In the genomic region with DNA sequence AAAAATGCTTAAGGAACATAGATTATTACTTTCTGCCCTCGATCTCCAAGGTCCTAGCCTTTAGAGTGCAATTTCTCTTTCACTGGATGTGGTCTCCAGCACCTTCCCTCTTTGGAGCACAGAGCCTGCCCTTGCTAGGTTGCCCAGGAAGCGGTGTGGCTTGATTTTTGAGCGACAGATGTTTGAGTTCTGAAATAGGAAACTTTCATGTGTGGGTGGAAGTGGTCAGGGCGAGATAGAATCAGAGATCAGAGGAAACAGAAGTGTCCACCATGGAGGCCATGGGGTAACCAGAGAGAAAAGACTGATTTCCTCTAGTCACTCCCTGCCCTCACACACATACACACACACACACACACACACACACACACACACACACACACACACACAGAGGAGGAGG, we compare ENCODE assay signal across 23 mouse cellular contexts. TPM values are rescaled to one million over a fixed set of nuclear protein-coding genes. Genes with fewer than 3 reads are reported as not detected.
DNase-seq lines count a peak whose midpoint lies in the region; ATAC-seq lines count a peak whose summit lies in the region.
"Had no signal": no experiment of that assay in that cellular context is flagged by ENCODE, and none has a peak within 500 bp of the region (broad histone marks: within the 10 kb centered on the region; RNA-seq: fewer than 3 reads in every experiment).

No protein-coding gene starts in this region.

- no peaks in the 10 kb centered on the region for H3K36me3 ChIP-seq in hindbrain, embryonic 10.5 days
- H3K36me3 ChIP-seq in hindbrain, embryonic 12.5 days, result no peaks in the 10 kb centered on the region
- H3K36me3 ChIP-seq: limb, embryonic 15.5 days had no signal

- peaks cover 76% of the 10 kb centered on the region for H3K4me1 ChIP-seq in hindbrain, embryonic 10.5 days (replicated peaks)
- H3K4me1 ChIP-seq in hindbrain, embryonic 12.5 days, result peaks cover 53% of the 10 kb centered on the region

- ATAC-seq in hindbrain, embryonic 12.5 days (ENCODE audit: low FRiP score), result no peak
- peak; percentile 56 for ATAC-seq in common myeloid progenitor, adult 5-6 weeks (replicated peaks; ENCODE audit: low read depth, poor library complexity, severe bottlenecking)
- ATAC-seq in monocyte, adult 5-6 weeks (replicated peaks; ENCODE audit: insufficient number of reproducible peaks, low FRiP score, low TSS enrichment, poor library complexity, severe bottlenecking), result 0 out of 2 replicates have a peak, but pooled peaks have one; percentile 8
- ATAC-seq: forebrain, embryonic 14.5 days; hindbrain, embryonic 16.5 days; Patski had no signal

- H3K4me2 ChIP-seq in hindbrain, embryonic 12.5 days (replicated peaks), result no peak overlapping the region
- H3K4me2 ChIP-seq: limb, embryonic 15.5 days had no signal

- no peak for DNase-seq in hindbrain, embryonic 10.5 days (ENCODE audit: low spot score)
- DNase-seq in CD4-positive helper T cell, adult 2 months (ENCODE audit: low read depth, low spot score), result peak; percentile 71
- DNase-seq in lung, postnatal 10 days, result no peak
- no peak for DNase-seq in yolk sac, embryonic 10.5 days (ENCODE audit: low spot score)
- no peak for DNase-seq in c-Kit-positive CD71-positive TER-119-positive erythroid progenitor cells, embryonic 14.5 days (ENCODE audit: low spot score)
- DNase-seq: cerebellum, adult 11 months; lung, adult 2 months; spleen, adult 18-20 months had no signal

- no peak overlapping the region for H3K9ac ChIP-seq in hindbrain, embryonic 12.5 days
- H3K9ac ChIP-seq: limb, embryonic 15.5 days had no signal

- peaks cover 8% of the 10 kb centered on the region; the same call in 1 of the 2 replicates for H3K27me3 ChIP-seq in hindbrain, embryonic 10.5 days (ENCODE audit: insufficient read depth, poor library complexity, severe bottlenecking)
- no peaks in the 10 kb centered on the region; the same call in 1 of the 2 replicates for H3K27me3 ChIP-seq in hindbrain, embryonic 12.5 days
- H3K27me3 ChIP-seq: limb, embryonic 15.5 days; Patski had no signal

- no peaks in the 10 kb centered on the region for H3K9me3 ChIP-seq in hindbrain, embryonic 10.5 days
- no peaks in the 10 kb centered on the region for H3K9me3 ChIP-seq in hindbrain, embryonic 12.5 days (replicated peaks)
- H3K9me3 ChIP-seq: limb, embryonic 15.5 days had no signal

- H3K27ac ChIP-seq in hindbrain, embryonic 10.5 days, result peak overlapping the region; percentile 29; the same call in 1 of the 2 replicates
- H3K27ac ChIP-seq in hindbrain, embryonic 12.5 days, result no peak overlapping the region
- H3K27ac ChIP-seq: limb, embryonic 15.5 days; macrophage had no signal

- H3K4me3 ChIP-seq in hindbrain, embryonic 10.5 days, result no peak overlapping the region
- H3K4me3 ChIP-seq in hindbrain, embryonic 12.5 days, result no peak overlapping the region
- H3K4me3 ChIP-seq: limb, embryonic 15.5 days had no signal

- 79% methylated on average over 4 of the region's 4 CpGs for WGBS in hindbrain, embryonic 10.5 days
- WGBS in hindbrain, embryonic 12.5 days, result 75% methylated on average over 4 of the region's 4 CpGs

RNA-seq across cellular contexts. Expression of gene Atp1a2, which starts 8.3 kb away (rescaled TPM):
- 2.1 and 2.3 TPM in 2 replicates for polyA plus RNA-seq in hindbrain, embryonic 10.5 days (2016; fragmentation: Nextera tagmentation; extraction: Ambion mirVana)
- 13.7 and 16.1 TPM in 2 replicates for polyA plus RNA-seq in hindbrain, embryonic 12.5 days (2016; fragmentation: Nextera tagmentation; extraction: Ambion mirVana)
- not detected in 2 replicates for total RNA-seq in common myeloid progenitor, adult 5-6 weeks (2017)
- not detected in 3 replicates for total RNA-seq in monocyte, adult 5-6 weeks (2017)
- total RNA-seq: neutrophil, adult 5-6 weeks had no signal
- polyA plus RNA-seq: macrophage had no signal

RNA-seq across cellular contexts. Expression of gene Kcnj9, which starts 22.9 kb away (rescaled TPM):
- 0.11 and 0.71 TPM in 2 replicates for polyA plus RNA-seq in hindbrain, embryonic 10.5 days (2016; fragmentation: Nextera tagmentation; extraction: Ambion mirVana)
- polyA plus RNA-seq in hindbrain, embryonic 12.5 days (2016; fragmentation: Nextera tagmentation; extraction: Ambion mirVana), result 1.2 and 2.0 TPM in 2 replicates
- not detected in 2 replicates for total RNA-seq in common myeloid progenitor, adult 5-6 weeks (2017)
- total RNA-seq in monocyte, adult 5-6 weeks (2017), result 0.29 TPM in 1 of 3 replicates, not detected in the others
- total RNA-seq: gastrocnemius, adult 8-10 months; heart, adult 8-10 months; neutrophil, adult 5-6 weeks had no signal
- polyA plus RNA-seq: heart, postnatal 0 days; kidney, embryonic 14.5 days; lung, adult 2 months; stomach, embryonic 16.5 days had no signal

RNA-seq across cellular contexts. Expression of gene Kcnj10, which starts 34.8 kb away (rescaled TPM):
- 0.31 and 0.77 TPM in 2 replicates for polyA plus RNA-seq in hindbrain, embryonic 10.5 days (2016; fragmentation: Nextera tagmentation; extraction: Ambion mirVana)
- 0.53 and 0.83 TPM in 2 replicates for polyA plus RNA-seq in hindbrain, embryonic 12.5 days (2016; fragmentation: Nextera tagmentation; extraction: Ambion mirVana)
- 0.27 and 0.39 TPM in 2 replicates for total RNA-seq in common myeloid progenitor, adult 5-6 weeks (2017)
- total RNA-seq in monocyte, adult 5-6 weeks (2017), result not detected in 3 replicates
- total RNA-seq: neutrophil, adult 5-6 weeks had no signal
- polyA plus RNA-seq: heart, postnatal 0 days had no signal

RNA-seq across cellular contexts. Expression of gene Igsf8, which starts 44.8 kb away (rescaled TPM):
- 63.5 and 142 TPM in 2 replicates for polyA plus RNA-seq in hindbrain, embryonic 10.5 days (2016; fragmentation: Nextera tagmentation; extraction: Ambion mirVana)
- polyA plus RNA-seq in hindbrain, embryonic 12.5 days (2016; fragmentation: Nextera tagmentation; extraction: Ambion mirVana), result 147 and 159 TPM in 2 replicates
- 18.2 and 20.0 TPM in 2 replicates for total RNA-seq in common myeloid progenitor, adult 5-6 weeks (2017)
- 13.0 to 18.8 TPM (median 16.7 TPM) in 3 replicates for total RNA-seq in monocyte, adult 5-6 weeks (2017)

RNA-seq across cellular contexts. Expression of gene Atp1a4, which starts 48.0 kb away (rescaled TPM):
- polyA plus RNA-seq in hindbrain, embryonic 10.5 days (2016; fragmentation: Nextera tagmentation; extraction: Ambion mirVana), result not detected in 2 replicates
- not detected in 2 replicates for polyA plus RNA-seq in hindbrain, embryonic 12.5 days (2016; fragmentation: Nextera tagmentation; extraction: Ambion mirVana)
- not detected in 2 replicates for total RNA-seq in common myeloid progenitor, adult 5-6 weeks (2017)
- total RNA-seq in monocyte, adult 5-6 weeks (2017), result 0.43 TPM in 1 of 3 replicates, not detected in the others
- total RNA-seq: heart, adult 8-10 months; left cerebral cortex, postnatal 10 days; neutrophil, adult 5-6 weeks had no signal
- polyA plus RNA-seq: hindbrain, embryonic 16.5 days; kidney, embryonic 14.5 days; limb, embryonic 15.5 days; macrophage had no signal
